Mouse (Mus musculus) lung, postnatal 0 days (tissue): ENCODE data around the gene Ttc34.
A peak's percentile ranks its signal among the peaks of the same experiment; 100 is the strongest.

Source experiments
- CTCF ChIP-seq: IDR thresholded peaks from 2 replicates; pipeline ENCODE4 v1.5.1; 2016; ENCODE audit warnings: antibody characterized with exemption, mild to moderate bottlenecking
- EP300 ChIP-seq: IDR thresholded peaks from 2 replicates; pipeline ENCODE4 v1.6.1; 2016; ENCODE audit warnings: antibody characterized with exemption, mild to moderate bottlenecking, control low read depth

DNA sequence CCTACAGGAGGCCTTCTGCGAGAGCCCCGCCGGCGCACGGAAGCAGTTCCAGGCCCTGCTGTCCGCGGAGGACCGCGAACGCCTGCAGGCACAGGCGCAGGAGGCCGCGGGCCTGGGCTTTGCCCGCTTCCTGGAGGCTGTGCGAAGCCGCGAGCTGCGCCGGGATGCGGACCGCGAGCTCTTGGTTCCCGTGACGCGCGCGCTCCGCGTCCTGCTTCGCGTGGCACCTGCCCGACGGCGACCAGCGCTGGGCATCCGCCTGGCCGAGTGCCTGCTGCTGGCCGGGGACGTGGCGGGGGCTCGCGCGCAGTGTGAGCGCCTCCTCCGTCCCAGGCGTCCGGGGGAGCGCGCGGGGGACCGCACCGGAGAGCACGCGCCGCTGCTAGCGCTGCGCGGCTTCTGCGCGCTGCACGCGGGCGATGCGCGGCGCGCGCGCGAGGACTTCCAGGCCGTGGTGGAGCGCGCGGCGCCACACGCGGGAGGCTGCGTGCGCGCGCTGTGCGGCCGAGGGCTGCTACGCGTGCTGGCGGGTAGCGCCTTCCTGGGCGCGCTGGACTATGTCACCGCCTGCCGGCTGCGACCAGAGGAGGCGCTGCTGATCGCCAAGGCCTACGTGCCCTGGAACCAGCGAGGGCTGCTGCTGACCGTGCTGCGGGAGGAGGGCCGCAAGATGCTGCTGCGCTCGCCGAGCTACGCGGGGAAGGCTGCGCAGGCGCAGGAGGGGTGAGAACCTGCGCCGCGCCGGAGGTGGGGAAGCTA is 18.6 kb downstream of the Ttc34 start:
- no peak for TF ChIP-seq EP300
- peak; percentile 75 for TF ChIP-seq CTCF
